Mouse (Mus musculus) gonadal fat pad, adult 2 months (tissue): ENCODE results near the gene Parvg. TPM values are rescaled to one million over a fixed set of nuclear protein-coding genes. Genes with fewer than 3 reads are reported as not detected.
A peak's percentile ranks its signal among the peaks of the same experiment; 100 is the strongest.

Experiments
- DNase-seq: peaks from one replicate; pipeline ENCODE4 v3.0.0-alpha.2; 2012; ENCODE audit warnings: low read depth
- polyA plus RNA-seq: library from polyadenylated mRNA; depleted of rRNA; stranded (reverse); fragments of >200 nt; gene quantifications from 2 replicates; pipeline ENCODE4 v1.2.3, GENCODE M21; 2012

Parvg gene
- polyA plus RNA-seq, 1 experiment, result 2.0 TPM

DNA sequence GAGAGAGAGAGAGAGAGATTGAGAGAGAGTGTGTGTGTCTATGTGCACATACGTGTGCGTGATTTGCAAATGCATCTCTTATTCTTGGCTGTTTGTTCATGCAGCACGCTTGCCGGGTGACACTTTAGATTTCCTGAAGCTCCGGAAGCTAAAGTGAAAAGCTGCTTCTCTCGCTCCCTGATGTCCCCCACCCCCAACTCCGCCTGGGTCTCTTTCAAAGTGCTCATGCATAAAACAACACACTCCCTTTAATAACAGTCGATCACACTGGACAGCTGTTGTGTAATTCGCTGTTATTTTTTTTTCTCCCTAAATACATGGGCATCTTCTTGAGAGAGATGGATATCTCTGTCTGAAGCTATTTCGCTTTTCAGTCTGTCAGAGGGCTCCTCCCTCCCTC, 18.5 kb upstream of the Parvg start:
- no peak for DNase-seq

DNA sequence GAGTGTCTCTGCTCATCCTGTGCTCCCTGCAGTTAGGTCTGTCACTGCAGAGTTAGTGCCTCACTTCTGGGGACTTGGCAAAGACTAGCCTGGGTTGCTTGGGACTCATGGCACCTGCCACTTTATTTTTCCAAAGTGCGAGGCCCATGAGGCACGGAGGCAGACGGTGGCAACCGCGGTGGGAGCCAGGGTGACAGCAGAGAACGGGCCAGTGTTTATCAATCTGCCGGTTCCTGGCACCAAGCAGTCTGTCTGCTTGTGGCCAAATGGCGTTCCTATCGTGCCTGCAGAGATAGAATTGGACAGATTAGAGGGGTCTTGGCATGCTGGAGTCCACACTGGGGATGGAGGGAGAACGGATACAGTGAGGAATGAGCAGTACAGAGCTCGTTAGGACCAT, 13.6 kb upstream of the Parvg start:
- DNase-seq, result no peak

DNA sequence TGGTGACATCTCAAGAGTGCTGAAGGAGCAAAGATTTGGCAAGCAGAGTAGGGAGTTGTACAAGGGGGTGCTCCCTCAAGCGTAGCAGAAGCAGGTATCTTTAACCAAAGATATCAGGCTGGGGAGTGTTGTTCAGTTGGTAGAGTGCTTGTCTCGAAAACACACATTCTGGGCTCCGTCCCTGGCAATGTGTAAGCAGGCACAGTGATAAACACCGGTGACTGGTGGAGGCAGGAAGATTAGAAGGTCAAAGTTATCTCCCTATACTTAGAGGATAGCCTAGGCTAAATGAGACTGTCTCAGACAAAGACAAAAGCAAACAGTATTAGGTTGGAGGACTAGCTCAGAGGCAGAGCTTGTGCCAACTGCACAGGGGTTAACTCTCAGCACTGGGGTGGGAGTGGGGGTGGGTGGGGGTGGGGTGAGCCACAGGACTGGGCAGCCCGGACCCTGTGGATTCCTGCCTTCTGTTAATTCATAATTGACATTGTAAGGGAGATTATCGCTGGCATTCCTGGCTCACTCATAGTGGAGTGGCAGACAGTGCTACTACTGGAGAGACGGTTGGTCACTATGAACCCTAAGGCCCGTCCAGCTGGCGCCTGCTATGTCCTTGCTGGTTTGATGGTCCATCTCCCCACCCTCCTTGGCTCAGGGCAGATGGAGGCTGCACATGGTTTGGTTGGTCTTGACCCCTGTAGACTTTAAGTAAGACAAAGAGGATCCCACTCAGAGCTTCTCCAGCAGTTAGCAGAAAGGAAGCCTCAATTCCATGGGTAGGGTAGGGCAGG, 12.3 kb upstream of the Parvg start:
- DNase-seq, result no peak

- no peak for DNase-seq
Measured at GRCm38 (mm10) chr15:84312878-84313565, 10.8 kb upstream of the Parvg start.

GRCm38 (mm10) chr15:84313566-84313878, 10.3 kb upstream of the Parvg start:
- no peak for DNase-seq

DNA sequence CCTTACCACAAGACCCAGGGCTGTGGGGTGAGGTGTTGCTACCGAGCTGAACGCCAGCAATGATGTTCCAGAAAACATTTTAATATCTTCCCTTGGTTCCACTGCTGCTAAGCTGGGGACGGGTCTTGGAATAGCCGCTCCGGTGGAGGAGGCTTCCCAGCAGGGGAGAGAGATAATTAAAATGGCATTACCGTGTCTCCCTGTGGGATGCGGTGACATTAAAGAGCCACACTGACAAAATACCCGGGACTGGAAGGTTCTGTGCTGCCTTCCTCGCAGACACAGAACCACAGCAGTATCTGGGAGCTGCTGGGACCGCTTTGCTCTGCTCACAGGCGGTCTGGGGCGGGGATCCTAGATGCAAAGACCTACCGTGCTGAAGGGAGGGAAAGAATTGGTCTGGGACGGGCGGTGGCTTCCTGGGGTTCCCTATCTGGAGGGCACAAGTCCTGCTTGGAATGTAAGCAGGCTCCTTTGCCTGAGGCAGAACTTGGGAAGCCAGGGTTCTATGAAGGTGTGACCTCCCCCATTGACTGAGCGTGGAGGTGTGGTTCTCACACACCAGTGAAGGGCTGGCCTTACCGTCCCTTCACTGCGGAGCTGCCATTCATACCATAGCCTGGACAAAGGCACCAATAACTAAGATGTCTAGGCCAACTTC, 9.3 kb upstream of the Parvg start:
- DNase-seq, result no peak

DNA sequence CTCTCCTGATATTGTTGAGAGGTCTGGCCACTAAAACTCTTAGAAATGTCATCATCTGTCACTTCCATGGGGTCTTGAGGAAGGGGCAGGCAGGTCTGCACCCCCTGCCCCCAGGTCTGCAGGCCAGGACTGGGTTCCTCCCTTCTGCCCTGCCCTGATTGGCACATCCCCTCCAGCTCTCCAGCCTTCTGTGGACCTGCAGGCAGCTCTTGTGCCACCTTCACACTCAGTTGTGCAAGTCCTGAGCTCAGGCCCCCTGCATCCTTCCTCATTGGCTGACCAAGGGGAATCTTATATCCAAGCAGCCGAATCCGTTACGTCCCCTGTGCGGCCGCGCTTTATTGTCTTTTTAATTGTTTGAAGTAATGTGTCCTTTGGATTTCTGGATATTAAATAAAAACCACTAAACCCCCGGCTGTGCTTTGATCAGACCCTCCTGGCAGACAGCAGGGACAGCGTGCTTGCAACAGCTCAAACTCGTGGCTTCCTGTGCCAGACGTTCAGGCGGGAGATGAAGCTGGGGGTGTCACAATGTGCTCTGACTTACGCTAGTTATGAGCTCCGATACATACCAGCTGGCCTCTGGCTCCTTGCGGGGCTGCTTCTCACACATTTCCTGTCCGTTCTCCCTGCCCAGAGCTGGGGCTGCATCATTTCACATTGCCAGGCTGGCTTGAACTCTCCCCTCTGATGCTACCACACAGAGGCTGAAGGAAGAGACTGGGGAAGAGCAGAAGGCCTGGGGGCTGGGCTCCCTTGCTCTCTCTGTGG, 8.4 kb upstream of the Parvg start:
- no peak for DNase-seq

- DNase-seq, result peak; percentile 54
Measured at GRCm38 (mm10) chr15:84319393-84319792, 4.4 kb upstream of the Parvg start.

DNA sequence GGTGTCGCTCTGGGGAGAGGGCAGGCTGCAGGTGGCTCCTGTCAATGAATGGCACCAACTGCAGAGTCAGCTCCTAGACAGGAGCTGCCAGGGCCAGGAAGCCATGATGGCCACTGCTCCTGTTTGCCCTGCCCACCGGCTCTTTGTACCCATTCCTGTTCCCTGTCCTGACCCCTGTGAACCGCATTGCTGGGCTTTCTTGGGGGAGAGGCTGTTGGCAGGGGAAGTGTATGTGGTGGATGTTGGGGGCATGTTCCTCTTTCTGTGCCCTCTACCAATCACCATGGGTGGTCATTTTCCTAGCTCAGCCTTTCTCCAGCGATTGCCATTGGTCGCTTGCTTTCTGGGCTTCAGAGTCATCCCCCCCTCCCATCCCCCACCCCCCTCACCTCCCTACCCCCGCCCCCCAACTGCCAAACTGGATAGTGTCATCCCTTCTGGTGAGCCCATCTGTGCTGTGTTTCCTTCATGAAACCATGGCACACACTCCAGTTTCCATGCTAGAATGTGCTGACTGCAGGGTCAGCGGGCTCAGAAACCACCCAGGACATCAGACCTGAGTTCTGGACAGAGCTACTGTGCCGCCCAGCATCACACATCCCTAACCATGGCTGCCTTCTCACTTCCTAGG, 2.2 kb upstream of the Parvg start:
- no peak for DNase-seq

DNA sequence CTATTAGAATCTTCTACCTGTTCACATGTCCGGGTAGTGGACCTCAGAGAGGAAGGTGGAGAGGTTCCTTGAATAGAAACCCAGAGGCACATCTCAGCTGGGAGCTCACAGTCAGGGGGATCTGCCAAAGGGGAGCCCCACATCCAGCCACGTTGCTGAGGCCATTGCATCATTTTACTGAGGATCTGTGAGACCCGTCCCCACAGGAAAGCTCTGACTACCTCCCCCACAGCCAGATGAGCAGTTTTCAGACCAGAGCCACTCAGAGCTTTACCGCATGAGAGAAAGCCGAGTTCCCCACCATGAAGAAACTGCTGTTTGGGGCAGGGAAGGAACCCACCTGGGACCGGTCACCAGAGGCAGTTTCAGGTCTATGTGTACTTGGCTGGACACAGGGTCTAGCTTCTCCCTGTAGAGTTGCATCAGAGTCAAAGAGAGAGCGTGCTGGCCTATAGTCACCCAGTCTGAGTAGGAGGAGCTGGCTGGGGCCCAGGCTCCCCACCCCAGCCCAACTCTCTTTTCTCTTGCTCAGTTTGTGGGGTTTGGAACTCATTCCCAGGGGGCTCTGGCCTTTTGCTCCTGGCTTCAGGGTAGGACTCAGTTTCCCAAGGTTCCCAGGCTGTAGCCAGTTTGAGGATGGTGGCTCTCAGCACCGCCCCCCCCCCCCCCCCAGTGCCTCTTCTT, 1.2 kb downstream of the Parvg start:
- DNase-seq, result no peak

DNA sequence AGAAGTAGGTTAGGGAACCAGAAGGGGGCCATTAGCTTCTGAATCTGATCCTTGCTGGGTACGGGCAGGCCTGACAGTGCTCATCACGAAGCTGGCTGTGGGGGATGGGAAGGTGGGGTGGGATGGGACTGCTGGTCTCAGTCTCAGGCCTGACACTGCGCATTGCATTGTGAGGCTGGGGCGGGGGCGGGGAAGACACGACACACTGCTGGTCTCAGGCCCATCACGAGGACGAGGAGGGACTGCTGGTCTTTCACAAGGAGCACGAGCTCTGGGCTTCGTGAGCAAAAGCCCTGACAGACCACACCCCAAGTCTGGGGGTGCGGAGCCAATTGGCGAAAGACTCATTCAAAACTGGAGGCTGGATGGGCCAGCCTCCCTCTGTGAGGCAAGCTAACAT, 1.9 kb downstream of the Parvg start:
- no peak for DNase-seq

DNA sequence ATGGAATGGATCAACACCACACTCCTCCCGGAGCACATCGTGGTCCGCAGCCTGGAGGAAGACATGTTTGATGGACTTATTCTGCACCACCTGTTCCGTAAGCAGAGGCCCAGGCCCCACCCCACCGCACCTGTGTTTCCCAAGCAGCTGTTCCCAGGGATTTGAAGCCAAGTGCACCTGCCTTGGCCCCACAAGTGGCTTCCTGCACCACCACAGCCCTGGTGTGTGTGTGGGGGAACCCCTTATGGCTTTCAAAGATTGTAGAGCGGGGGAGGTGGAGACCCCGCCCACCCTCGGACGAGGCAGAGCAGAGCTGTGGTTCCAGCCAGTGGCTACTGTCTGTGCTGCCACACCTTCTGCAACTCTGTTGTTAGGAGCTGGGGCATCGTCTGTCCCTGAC, 5.0 kb downstream of the Parvg start:
- no peak for DNase-seq

DNA sequence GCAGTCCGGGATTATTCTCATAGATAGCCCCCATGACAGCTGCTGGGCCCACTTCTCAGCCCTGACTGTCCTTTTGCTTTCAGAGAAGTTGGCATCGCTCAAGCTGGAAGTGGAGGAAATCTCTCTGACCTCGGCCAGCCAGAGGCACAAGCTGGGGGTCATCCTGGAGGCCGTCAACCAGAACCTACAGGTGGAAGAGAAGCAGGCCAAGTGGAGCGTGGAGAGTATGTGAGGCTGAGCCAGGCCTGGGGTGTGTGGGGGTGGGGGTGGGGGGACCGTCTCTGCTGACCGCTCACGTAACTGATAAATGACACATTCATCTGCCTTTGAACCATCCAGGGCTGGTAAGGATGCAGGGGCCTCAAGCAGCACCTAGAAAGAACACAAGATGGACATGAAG, 6.1 kb downstream of the Parvg start:
- DNase-seq, result no peak

DNA sequence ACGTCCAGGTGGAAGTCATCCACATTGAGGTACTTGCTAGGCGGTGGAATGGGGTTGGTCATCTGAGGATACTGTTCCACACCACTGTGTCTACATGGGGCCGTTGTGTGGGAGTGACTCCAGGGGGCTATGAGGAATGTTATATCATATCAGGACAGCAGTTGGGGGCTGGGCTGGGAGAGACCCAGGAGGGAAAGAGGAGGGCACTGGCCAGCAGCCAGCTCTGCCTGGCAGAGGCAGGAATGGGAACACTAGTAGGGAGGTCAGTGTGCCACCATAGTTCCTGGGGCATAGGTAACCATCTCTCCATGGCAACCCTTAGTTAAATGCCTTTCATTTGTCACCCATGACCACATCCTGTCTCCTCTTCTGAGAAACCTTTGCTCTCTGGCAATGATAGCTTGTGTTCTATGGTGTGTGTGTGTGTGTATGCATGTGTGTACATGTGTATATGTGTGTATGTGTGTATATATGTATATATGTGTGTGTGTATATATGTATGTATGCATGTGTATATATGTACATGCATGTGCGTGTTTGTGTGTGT, 7.3 kb downstream of the Parvg start:
- DNase-seq, result no peak

DNA sequence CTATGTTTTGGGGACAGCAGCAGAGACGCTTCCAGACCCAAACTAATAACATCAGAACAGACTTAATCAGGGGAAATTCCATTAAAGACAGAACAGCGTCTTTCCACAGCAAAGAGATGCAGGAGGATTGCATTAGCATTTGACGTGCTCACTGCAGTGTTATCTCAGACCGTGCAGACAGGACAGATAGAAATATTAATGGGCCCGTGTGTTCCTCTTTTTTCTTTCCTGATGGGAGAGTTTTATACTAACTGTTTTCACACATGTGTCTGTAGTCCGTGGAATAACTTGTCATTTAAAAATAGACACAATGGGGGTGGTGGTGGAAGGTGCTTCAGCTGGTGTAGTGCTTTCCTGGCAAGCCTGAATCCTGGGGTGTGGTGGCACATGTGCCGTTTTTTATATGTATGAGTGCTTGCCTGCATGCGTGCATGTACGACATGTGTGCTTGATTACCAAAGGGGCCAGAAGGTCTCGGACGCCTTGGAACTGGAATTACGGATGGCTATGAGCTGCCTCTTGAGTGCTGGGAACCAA, 12.5 kb downstream of the Parvg start:
- DNase-seq, result no peak

DNA sequence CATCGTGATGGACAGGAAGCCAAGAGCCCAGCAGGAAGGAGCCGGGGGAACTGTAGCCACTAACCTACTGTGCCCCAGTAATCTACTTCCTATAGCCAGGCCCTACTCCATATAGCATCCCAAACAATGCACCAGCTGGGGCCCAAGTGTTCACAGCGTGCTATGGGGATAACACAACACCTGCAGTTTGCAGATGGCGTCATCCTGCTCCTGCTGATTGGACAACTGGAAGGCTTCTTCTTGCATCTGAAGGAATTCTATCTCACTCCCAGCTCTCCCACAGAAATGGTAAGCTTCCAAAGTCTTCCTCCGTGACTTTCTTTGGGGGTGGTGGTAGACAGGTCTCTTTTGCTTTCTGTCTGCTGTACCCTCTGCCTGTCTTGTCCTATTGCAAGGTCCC, 13.8 kb downstream of the Parvg start:
- DNase-seq, result no peak

- DNase-seq, result no peak
Measured at GRCm38 (mm10) chr15:84340926-84341325, 17.1 kb downstream of the Parvg start.

DNA sequence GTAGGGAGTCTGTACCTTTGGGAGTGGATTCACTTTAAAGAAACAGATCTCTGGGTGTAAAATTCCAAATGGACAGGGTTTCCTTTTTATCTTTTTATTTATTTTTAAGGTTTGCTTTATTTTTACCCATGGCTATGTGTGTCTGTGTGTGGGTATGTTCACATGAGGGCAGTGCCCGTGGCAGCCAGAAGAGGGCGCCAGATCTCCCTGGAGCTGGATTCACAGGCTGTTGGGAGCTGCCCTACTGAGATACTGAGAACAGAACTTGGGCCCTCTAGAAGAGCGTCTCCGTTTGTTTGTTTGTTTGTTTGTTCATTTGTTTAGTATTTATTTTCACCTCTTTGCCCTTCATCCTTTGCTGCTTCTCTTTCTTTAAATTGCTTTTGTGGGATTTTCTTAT, 24.9 kb downstream of the Parvg start:
- no peak for DNase-seq

DNA sequence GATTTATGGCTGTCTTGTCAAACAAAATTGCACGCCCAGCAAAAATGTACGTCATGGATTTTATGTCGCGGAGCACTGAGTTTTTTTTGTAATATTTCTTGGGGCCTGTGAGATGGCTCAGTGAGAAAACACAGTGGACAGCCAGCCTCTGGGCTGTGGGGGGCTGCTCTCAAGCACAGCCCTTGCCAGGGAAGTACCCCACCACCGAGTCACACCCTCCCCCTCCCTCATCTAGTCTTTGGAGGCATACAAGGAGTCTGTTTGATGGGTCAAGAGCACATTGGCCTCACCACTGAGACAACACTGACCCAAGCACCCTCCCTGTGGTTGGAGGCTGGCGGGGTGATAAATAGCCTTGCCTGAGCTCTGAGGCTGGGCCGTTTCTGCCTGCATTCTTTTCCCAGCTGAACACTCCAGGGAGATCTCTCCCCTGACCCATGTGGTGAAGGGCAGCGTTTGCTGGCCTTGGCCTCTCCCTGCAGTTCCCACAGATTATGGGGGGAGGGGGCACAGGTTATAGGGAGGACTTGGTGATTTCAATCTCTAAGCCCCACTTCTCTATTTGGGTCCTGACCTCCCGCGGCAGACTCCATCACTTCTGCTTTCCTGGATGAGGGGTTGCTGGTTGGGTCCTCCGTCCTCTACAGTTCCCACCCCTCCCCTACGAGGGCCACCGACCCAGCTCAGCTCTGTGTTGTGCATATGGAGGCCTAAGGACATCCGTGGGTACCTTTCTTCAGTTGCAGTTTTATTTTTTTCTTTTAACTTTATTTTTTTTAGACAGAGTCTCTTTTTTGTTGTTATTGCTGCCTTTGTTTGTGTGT, 26.3 kb downstream of the Parvg start:
- no peak for DNase-seq

- DNase-seq, result no peak
Measured at GRCm38 (mm10) chr15:84351342-84351741, 27.5 kb downstream of the Parvg start.
